Mouse (Mus musculus): ENCODE results near the gene Pdcd2l.
A peak's percentile ranks its signal among the peaks of the same experiment; 100 is the strongest.
"Not testable (repeated sequence)": the region's sequence is repeated elsewhere in the genome, so short reads cannot be mapped to it uniquely, and the experiment has no call there.

Pdcd2l gene

DNA sequence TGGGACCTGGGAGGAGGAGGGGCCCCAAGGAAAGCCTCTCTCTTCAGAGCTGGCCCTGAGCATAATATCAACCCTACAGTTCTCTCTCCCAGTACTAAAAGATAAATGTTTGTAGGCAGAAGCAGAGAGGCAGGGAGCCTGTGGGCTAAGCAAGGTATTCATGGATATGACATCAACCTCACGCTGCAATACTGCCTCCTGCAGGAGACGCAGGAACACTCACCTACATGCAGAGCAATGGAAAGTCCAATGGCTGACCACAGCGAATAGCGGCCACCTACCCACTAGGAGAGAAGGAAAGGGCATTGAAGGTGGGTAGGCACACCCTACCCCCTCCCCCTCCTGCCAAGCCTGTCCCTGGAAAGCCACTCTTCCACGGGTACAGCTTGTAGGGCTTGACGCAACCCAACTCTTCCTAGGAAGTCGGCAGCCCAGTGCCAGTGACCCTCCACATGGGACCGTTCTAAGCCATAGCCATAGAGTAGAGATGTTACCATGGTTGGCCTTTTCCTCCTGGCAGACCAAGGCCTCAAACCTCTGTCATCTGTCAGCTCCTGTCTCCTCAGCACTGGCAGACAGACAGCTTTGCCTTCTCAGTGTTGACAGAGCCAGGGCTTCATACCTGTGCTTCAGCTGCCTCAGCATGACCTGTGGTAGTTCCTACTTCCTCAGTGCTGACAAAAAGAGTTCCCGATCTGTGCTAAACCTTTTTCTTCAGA lies 11.7 kb upstream of the Pdcd2l start:
- no peak for DNase-seq

DNA sequence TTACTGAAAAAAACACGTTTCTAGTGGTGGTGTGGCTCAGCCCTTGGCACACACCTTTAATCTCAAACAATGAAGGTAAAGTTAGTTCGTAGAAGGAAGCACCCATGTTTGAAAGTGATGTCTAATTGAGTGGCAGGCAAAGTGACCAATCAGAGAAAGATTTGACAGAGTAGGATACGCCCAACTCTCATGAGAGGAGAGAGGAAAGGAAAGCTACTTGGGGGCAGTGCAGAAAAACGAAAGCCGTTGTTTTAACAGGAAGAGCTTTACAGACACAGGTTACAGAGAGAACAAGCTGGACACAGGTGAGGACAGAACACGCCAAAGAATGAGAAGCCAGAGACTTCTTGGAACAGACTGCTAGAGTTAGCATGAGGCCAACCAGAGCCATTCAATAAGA lies 9.9 kb upstream of the Pdcd2l start:
- no peak for DNase-seq

DNA sequence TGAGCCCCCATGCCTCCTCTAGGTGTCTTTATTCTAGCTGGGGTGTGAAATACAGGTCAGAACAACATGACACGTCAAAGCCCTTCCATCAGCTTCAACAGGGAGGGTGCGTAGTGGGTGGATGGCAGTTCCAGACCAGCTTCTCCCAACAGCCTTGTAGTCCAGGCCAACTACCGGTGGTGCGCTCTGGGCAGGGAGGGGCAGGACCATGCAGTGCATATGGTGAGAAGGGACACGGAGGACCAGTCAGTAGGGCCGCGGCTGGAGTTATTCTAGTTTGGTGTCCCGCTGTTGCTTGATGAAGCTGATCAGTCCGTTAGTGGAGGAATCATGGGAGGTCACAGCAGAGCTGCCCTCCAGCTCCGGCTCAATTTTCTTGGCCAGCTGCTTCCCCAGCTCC lies 5.7 kb upstream of the Pdcd2l start:
- not testable (repeated sequence) for DNase-seq

DNA sequence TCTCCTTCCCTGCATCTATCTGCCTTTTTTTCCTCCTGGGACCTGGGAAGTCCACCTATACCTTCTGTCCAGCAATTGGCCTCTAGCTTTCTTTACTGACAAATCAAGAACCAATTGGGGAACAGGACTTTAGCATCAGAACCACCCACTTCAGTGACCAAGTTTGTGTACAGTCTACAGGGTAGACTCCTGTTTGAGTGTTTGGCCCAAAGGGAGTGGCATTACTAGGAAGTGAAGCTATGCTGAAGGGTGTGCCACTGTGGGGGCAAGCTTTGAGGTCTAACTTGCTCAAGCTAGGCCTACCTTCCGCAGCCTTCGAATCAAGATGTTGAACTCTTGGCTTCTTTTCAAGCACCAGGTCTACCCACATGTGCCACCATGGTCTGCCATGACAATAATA lies 4.4 kb upstream of the Pdcd2l start:
- no peak for DNase-seq

DNA sequence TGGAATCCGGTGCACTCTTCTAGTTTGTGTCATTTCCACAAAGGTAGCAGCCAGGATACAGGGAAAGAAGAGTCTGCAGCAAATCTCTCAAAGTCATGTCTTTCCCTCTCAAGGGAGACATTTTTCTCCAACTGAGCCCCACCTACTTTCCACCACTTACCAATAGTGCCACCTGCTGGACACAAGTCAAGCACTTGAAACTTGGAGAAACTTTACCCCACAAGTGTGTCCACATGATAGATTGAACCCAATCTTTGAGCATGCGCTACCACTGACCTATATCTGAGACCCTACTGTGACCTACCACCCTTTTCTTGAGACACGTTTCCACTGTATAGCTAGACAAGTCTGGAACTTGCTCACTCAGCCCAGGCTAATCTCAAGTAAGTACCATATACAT lies 1.9 kb upstream of the Pdcd2l start:
- peak; percentile 41 for DNase-seq

DNA sequence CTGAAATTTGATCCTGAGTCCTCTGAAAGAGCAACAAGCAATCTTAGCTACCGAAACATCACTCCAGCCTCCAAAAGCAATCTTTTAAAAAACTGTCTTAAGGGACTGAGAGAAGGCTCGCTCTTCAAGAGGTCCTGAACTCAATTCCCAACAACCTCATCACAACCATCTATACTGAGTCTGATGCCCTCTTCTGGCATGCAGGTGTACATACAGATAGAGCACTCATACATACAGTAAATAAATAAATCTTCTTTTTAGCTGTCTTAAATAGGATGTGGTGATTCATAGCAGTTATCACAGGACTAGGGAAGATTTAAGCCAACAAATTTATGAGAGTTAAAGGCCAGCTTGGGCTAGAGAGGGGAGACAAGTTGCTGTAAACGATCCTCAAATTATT lies 829 bp downstream of the Pdcd2l start:
- DNase-seq: peak; percentile 10

DNA sequence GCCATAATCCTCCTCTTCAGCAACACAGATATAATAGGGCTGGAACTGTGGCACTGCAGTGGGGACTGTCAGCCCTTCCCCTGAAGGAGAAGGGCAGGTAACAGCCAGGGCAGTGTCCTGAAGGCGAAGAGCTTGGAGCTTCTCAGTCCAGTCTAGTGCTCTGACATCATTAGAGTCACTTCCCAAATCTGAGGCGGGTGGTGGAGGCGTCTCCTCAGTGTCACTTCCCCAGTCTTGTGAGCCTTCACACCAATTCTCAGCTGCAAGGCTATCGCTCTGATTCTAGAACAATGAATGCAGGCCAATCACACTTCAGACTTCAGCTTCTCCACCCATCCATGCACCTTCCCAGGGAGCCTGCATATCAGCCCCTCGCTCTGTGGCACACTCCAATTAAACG lies 3.6 kb downstream of the Pdcd2l start:
- DNase-seq: no peak

DNA sequence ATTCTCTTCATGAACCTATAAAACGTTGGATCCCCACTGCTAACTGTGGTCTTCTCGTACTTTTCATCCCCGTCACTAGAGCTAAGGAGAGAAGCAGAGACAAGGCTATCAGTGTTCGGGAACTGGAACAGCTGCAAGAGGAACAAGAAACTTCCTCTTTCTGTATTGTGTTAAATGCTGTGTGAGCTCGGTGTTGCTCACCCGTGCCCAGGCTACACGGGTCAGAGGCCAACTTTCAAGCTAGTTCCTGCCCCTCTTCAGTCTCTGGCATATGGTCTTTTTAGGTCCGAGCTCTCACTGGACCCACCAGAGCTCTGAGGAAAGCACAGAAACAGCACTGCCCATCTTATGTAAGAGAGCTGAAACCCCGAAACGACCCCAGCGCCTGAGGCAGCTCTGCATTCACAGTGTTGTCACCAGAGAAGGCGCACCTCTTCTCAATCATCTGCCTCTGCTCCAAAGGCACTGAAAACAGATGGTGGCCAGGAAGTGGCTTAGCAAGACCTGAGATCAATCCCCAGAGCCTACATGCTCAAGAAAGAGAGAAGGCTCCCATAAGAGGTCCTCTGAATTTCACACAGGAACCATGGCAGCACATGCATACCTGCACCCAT lies 7.0 kb downstream of the Pdcd2l start:
- no peak for DNase-seq

DNA sequence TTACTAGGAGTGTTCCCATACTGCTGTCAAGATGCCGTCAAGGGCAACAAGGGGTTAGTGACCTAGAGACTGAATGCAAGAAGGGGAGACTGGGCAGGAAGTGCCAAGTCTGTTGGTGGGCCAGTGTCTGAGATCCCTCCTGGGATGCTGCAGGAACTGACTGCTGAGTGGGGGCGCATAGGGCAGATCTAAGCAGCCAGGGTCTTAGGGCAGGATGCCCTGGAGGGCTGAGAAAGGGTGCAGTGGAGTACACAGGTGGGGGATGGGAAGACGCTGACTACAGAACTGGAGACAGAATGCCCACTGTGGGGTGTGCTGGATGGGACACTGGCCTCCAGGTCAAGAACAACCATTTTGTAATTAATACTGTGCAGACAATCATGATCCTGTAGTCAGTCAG lies 12.7 kb downstream of the Pdcd2l start:
- no peak for DNase-seq

DNA sequence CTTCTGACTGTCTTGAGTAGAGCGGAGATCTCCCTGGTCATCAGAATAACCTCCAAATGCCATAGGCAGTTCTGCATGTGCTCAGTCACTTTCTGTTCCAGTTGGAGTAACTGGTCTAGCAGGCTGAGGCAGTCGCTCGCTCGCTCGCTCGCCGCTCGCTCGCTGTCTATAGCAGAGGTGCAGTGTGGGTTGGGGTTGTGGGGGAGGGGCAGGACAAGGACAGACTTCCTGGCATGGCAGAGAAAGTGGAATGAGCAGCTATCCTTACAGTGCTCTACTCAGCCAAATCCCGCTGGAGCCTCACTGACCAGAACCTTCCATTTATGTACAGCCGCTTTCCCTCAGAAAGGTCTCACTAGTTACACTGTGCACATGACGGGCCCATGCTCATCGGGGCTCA lies 13.1 kb downstream of the Pdcd2l start:
- peak; percentile 14 for DNase-seq

DNA sequence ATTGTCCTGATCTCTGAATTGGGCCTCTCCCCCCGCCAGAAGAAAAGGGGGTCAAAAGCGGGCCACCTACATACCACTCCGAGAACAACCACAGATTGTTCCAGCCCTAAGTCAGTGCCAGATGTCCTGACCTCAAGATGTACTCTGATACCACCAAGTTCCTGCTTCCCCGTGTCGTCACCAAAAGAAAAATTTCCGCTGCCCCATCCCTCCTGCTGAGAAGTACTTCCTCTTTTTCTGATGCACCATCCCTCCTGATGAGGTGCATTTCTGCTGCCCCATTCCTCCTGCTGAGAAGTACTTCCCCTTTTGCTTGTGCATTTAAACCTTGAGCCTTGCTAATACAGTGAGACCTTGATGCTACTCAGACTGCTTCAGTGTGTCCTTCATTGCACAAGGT lies 20.2 kb downstream of the Pdcd2l start:
- not testable (repeated sequence) for DNase-seq

DNA sequence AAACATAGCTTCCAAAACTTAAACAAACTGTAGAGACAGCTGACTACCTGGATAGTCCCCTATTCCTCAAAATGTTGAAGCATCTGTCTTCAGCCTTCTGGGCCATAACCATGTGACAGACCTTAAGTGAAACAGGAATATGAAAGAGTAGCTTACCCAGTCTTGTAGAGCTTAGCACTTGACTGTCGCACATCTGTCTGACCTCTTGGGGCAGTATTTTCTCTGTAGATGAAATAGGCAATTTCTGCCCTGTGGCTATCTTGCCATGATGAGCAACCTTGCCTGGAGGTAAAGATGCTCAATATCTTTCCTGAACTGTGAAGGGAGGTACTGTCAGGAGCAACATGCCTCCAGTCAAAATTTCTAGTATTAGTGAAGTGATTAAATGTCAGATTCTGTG lies 24.2 kb downstream of the Pdcd2l start:
- DNase-seq: no peak

DNA sequence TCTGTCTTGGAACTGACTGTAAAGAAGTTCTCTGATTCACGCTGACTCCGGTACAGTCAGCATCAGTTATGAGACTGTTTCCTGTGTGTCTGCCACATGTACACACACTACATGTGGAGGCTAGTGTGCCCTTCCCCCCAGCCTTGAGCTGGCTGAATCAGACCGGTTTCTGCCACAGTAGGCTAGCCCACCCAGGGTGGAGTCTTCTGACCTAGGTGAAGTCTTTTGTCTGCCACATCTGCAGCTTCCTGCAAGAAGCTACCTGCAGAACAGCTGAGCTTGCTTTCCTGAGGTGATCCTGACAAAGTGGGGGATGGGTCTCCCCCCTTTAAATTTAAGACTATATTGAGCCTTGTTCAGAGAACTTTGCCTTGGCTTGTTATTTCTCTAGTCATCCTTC lies 27.0 kb downstream of the Pdcd2l start, which contains the start of gene Uba2:
Uba2 (minus strand) TSS at position 146 of the 400 bp plus-strand sequence.
- no peak for DNase-seq

DNA sequence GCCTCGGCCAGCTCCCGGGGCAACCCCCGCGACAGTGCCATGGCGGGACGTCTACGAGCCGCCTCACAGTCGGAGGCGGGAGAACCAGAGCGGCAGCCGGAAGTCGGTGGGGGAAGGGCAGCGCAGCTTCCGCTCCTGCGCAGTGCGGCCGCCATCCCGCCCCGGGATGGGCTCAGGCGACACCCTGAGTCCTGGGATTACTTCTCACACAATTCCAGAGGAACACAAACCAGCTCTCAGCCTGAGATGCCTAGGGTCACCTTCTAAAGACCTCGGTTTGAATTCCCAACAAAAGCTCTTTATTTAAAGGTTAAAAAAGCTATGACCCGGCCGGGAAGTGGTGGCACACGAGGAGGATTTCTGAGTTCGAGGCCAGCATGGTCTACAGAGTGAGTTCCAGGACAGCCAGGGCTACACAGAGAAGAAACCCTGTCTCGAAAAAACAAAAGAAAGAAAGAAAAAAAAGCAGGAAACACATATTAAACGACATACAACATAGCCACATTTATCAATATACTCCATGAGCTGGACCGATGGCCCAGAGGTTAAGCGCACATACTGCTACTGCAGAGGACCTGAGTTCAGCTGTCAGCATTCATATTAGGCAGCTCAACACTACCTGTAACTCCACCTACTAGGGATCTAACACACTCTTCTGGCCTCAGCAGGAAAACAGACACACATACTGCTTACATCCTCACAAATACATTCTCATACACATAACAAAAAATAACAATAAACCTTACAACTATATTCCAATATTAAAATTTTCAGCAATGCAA lies 27.8 kb downstream of the Pdcd2l start:
- peak; percentile 93 for DNase-seq

DNA sequence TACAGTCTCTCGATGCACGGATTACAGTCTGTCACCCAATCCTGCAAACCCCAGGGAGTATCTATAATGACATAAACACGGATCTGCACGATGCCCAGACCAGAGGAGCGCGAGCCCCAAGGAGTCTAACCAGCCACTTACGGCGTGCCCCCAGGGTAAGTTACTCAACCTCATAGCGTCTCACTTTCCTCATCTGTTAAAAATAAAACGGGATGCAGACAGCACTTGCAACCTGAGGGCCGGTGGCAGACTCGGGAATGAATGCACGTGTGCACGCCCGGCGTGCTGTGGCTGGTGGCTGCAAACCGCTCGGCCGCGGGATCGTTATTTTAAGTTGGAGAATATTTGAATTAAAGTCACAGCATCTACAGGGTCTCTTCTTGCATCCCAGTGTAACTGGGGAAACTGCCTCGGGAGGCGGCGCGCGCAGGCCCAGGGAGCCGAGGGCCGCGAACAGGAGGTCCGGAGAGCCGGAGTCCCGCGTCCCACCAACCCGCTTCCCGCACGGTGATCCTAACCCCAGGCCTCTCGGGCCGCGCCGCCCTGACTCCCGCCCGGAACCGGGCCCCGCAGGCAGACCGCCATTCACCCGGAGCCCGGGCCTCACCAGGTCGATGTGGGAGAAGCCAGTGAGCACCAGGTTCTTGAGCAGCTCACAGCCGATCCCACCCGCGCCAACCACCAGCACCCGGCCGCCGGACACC lies 28.5 kb downstream of the Pdcd2l start:
- peak; percentile 44 for DNase-seq

DNA sequence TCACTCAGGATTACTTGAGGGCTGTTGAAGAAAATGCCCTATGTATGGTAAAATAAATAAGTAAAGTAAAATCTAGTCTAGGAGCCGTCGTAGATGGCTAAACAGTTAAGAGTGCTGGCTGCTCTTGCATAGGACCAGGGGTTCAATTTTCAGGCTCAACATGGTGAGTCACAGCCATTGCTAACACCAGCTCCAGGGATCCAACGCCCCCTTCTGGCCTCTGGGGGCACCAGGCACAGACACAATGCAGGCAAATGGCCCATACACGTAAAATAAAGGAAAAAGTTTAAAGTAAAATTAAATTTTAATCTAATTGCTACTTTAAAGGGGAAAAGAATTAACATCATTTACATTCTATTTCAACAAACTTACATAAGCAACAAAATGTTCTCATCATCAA lies 29.6 kb downstream of the Pdcd2l start:
- peak; percentile 50 for DNase-seq

DNA sequence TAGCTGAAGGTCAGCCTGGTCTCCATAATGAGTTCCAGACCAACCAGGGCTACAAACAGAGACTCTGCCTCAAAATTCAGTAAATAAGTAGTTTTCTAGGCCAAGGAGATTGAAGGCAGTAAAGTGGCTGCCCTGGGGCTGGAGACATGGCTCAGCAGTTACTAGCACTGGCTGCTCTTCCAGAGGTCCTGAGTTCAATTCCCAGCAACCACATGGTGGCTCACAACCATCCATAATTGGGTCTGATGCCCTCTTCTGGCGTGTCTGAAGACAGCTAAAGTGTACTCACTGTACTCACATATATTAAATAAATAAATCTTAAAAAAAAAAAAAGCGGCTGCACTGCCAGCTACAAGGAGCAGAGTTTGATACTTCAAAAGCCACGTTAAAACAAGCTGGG lies 30.5 kb downstream of the Pdcd2l start:
- no peak for DNase-seq

DNA sequence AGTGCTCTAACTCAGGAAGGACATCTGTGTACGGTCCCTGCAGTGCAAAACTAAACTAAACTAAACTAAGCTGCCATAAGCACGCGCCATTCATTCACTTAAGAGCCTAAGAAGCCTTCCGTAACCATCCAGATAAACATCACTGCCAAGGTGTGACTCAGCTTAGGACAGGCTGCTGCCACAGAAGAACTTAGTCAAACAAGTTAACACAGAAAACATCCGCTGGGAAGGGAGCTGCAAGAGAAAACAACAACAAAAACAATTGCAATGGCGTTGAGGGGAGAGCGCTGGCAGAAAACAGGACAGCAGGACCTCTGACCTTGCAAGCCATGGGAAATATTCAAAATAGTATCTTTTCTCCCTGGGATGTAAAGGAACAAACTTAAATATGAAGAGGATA lies 31.8 kb downstream of the Pdcd2l start:
- DNase-seq: no peak

DNA sequence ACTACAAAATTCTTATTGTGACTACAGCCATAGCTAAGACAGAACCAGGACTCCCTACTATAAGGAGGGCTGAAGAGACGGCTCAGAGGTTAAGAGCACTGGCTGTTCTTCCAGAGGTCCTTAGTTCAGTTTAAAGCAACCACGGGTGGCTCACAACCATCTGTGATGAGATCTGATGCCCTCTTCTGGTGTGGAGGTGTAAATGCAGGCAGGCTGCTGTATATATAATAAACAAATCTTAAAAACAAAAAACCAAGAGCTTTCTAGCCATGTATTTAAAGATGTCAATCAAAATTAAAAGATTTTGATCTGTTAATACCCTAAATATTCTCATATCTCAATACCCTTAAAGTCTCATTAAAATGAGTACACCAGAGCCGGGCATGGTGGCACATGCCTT lies 37.3 kb downstream of the Pdcd2l start:
- no peak for DNase-seq

DNA sequence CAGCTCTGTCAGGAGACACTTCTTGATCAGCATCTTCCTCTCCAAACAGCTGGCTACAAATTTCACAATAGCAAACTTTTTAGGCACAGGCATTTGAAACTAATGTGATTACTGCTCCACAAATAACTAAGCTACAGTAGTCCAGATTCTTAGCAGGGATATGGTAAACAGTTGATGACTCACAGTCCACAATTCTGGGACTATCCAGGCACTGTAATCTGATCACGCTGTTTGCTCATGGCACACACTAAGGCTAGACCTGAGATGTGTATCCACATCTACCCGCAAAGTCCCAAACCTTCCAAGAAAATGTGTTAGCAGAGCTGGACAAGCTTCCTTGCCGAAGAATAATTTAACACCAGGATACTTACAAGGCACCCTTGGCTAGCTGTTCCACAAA lies 38.5 kb downstream of the Pdcd2l start:
- DNase-seq: no peak

DNA sequence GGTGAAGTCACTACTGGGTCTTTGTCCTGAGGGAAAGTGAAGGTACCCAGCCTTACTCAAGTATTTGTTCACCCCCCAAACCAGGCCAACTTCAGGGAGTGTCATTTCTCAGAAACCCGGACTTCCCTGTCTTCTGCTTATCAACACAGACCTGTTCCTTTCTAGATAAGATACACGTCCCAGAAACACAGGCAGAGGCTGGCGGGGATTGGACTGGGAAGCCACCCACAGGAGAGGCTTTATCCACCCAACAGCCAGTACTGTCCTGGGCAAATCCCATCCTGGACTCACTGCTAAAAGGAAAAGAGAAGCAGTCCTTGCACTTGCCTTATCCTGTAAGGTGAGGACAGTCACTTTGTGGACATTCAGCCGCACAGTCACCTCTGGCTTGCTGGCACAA lies 49.3 kb downstream of the Pdcd2l start:
- DNase-seq: no peak

DNA sequence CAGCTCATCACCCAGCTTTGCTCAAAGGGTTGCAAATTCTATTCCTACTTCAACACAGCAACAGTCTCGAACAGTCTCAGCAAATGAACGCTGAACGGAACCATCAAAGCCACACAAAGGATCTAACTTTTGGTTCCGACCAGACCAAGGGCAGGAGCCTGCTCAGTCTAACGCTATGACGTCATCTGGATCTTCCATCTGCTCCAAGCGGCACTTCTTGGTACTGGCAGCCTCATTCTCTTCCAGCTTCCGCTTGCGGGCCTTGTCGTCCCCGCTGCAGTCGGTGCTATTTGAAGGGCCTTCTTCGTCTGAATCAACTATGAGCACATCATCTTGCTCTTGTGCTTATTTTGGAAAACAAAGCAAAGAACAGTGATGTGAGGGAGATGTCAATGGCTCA lies 55.3 kb downstream of the Pdcd2l start:
- no peak for DNase-seq

DNA sequence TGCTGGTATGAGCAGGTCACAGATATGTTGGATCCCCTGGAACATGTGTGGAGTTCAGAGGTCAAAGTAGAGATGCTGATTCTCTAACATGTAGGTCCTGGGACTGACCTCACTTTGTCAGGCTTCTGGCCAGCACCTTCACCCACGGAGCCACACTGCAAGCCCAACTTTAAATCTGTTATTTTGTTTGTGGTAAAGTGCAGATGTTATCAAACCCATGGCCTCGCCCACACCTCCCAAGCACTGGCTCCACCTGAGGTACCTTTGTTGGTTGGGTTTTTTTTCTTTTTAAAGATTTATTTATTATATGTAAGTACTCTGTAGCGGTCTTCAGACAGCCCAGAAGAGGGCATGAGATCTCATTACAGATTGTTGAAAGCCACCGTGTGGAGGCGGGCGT lies 57.0 kb downstream of the Pdcd2l start:
- no peak for DNase-seq

Data from embryo, embryonic 11 days (tissue).